Mouse (Mus musculus) hematopoietic multipotent progenitor cell, adult 10-12 weeks (in vitro differentiated cells): ENCODE results near the gene Gm28044. TPM values are rescaled to one million over a fixed set of nuclear protein-coding genes. Genes with fewer than 3 reads are reported as not detected.

ENCODE experiments used
- polyA plus RNA-seq: library from polyadenylated mRNA; stranded (reverse); fragments of >175 nt; gene quantifications from 2 replicates; pipeline ENCODE4 v1.2.3, GENCODE M21; 2012; ENCODE audit warnings: low replicate concordance

Gm28044 gene
- not detected in 2 replicates for polyA plus RNA-seq

GRCm38 (mm10) chr13:67360131-67360744 is at the start of gene Gm28044, which contains the start of gene Zfp953:
TSS of gene Gm28044 (minus strand) at chr13:67360536.
TSS of gene Zfp953 (minus strand) at chr13:67360605.

GRCm38 (mm10) chr13:67399183-67399903 is 39.0 kb upstream of the Gm28044 start, which contains the start of gene Zfp429:
TSS of gene Zfp429 (minus strand) at chr13:67399819.

GRCm38 (mm10) chr13:67375050-67375911 is 14.9 kb upstream of the Gm28044 start, which contains the start of the genes Gm28041 and Zfp456:
TSS of gene Gm28041 (minus strand) at chr13:67375733.
TSS of gene Zfp456 (minus strand) at chr13:67375810.

GRCm38 (mm10) chr13:67332019-67332724 is 28.2 kb downstream of the Gm28044 start, which contains the start of gene Zfp595:
TSS of gene Zfp595 (minus strand) at chr13:67332570.

GRCm38 (mm10) chr13:67305822-67306672 is 54.3 kb downstream of the Gm28044 start, which contains the start of gene Zfp457:
TSS of gene Zfp457 (minus strand) at chr13:67306485.

GRCm38 (mm10) chr13:67278314-67278713 is 82.0 kb downstream of the Gm28044 start, which contains the start of gene Zfp458:
TSS of gene Zfp458 (minus strand) at chr13:67278466.

Other genes with a start within 250 kb of the Gm28044 start
- not detected in 2 replicates for gene Rslcan18, start 244.3 kb downstream of the Gm28044 start, polyA plus RNA-seq
- 0.11 and 0.45 TPM in 2 replicates for gene Zfp759, start 238.9 kb downstream of the Gm28044 start, polyA plus RNA-seq
- gene Rsl1, start 187.4 kb downstream of the Gm28044 start, polyA plus RNA-seq = 0.14 and 0.71 TPM in 2 replicates
- gene Zfp455, start 166.0 kb downstream of the Gm28044 start, polyA plus RNA-seq = 0.20 and 0.24 TPM in 2 replicates
- gene Zfp458, start 82.1 kb downstream of the Gm28044 start, polyA plus RNA-seq = 0.04 and 0.48 TPM in 2 replicates
- 0.51 TPM in 1 of 2 replicates, not detected in the other for gene Zfp457, start 54.1 kb downstream of the Gm28044 start, polyA plus RNA-seq
- 0.24 and 0.64 TPM in 2 replicates for gene Zfp595, start 28.0 kb downstream of the Gm28044 start, polyA plus RNA-seq
- gene Zfp953, start 69 bp upstream of the Gm28044 start, polyA plus RNA-seq = 0.21 and 0.54 TPM in 2 replicates
- not detected in 2 replicates for gene Gm28041, start 15.2 kb upstream of the Gm28044 start, polyA plus RNA-seq
- gene Zfp456, start 15.3 kb upstream of the Gm28044 start, polyA plus RNA-seq = 0.11 and 0.29 TPM in 2 replicates
- 4.1 and 8.4 TPM in 2 replicates for gene Zfp429, start 39.3 kb upstream of the Gm28044 start, polyA plus RNA-seq
- 0.10 and 0.43 TPM in 2 replicates for gene Zfp459, start 60.9 kb upstream of the Gm28044 start, polyA plus RNA-seq
- 0.43 and 0.45 TPM in 2 replicates for gene Zfp874a, start 91.1 kb upstream of the Gm28044 start, polyA plus RNA-seq
- 0.56 and 1.0 TPM in 2 replicates for gene Zfp874b, start 123.7 kb upstream of the Gm28044 start, polyA plus RNA-seq
- gene Zfp58, start 140.0 kb upstream of the Gm28044 start, polyA plus RNA-seq = 0.13 and 1.1 TPM in 2 replicates
- gene Gm26965, start 165.6 kb upstream of the Gm28044 start, polyA plus RNA-seq = not detected in 2 replicates
- gene Zfp87, start 165.6 kb upstream of the Gm28044 start, polyA plus RNA-seq = 1.3 and 2.3 TPM in 2 replicates
- 0.66 and 0.73 TPM in 2 replicates for gene Zfp748, start 193.3 kb upstream of the Gm28044 start, polyA plus RNA-seq
- 0.29 and 1.1 TPM in 2 replicates for gene Zfp729b, start 249.2 kb upstream of the Gm28044 start, polyA plus RNA-seq